Mouse (Mus musculus) v-Abl transformed pro-B cells (cell line): ENCODE results near the gene Spop.

Source experiments
- in situ Hi-C, 2 experiments: fragments of 400-800 bp; cut with MboI; formaldehyde crosslinking; loops; one replicate each; pipeline ENCODE4 v1.15.1; 2025; ENCODE audit not compliant: unreplicated experiment in 2 of 2

The Spop gene

GRCm38 (mm10) chr11:95413641-95414535 is at the start of gene Spop:
Spop (plus strand) TSS chr11:95414080.
- in situ Hi-C loops = loop anchor here in 1 of 2 experiments (25.0 kb wide), 1 partner anchor 248 kb away; the partner anchor contains the start of gene Phb

GRCm38 (mm10) chr11:95364388-95364787 is 49.5 kb upstream of the Spop start:
- in situ Hi-C loops = no loop called here

- in situ Hi-C loops = loop anchor here (5.0 kb wide), 2 partner anchors 33 to 43 kb away; no protein-coding TSS in a partner anchor
Observed at GRCm38 (mm10) chr11:95365596-95365995, 48.3 kb upstream of the Spop start.

GRCm38 (mm10) chr11:95366280-95366897 is 47.5 kb upstream of the Spop start:
- in situ Hi-C loops = loop anchor here (5.0 kb wide), 2 partner anchors 34 to 44 kb away; no protein-coding TSS in a partner anchor

- in situ Hi-C loops = loop anchor here (5.0 kb wide), 2 partner anchors 35 to 45 kb away; no protein-coding TSS in a partner anchor
Observed at GRCm38 (mm10) chr11:95367011-95367735, 46.7 kb upstream of the Spop start.

- in situ Hi-C loops = loop anchor here (5.0 kb wide), 2 partner anchors 36 to 46 kb away; no protein-coding TSS in a partner anchor
Observed at GRCm38 (mm10) chr11:95368231-95368823, 45.6 kb upstream of the Spop start.

- in situ Hi-C loops = loop anchor here (5.0 kb wide), 2 partner anchors 37 to 47 kb away; no protein-coding TSS in a partner anchor
Observed at GRCm38 (mm10) chr11:95368871-95369270, 45.0 kb upstream of the Spop start.

- in situ Hi-C loops = loop anchor here (5.0 kb wide), 2 partner anchors 38 to 48 kb away; no protein-coding TSS in a partner anchor
Observed at GRCm38 (mm10) chr11:95369964-95370890, 43.7 kb upstream of the Spop start.

- in situ Hi-C loops = no loop called here
Observed at GRCm38 (mm10) chr11:95371182-95371581, 42.7 kb upstream of the Spop start.

- in situ Hi-C loops = loop anchor here (25.0 kb wide), 2 partner anchors 267 to 283 kb away; partner anchors contain the start of genes Dlx3 (in 1 of the 2) and Phb (in 1 of the 2)
Observed at GRCm38 (mm10) chr11:95378926-95379325, 35.0 kb upstream of the Spop start.

GRCm38 (mm10) chr11:95379552-95379951 is 34.3 kb upstream of the Spop start:
- in situ Hi-C loops = loop anchor here (25.0 kb wide), 2 partner anchors 267 to 283 kb away; partner anchors contain the start of genes Dlx3 (in 1 of the 2) and Phb (in 1 of the 2)

- in situ Hi-C loops = loop anchor here (5.0 to 25.0 kb wide), 4 partner anchors 68 to 654 kb away; partner anchors contain the start of genes Dlx3 (in 1 of the 2), Kat7 (in 1 of the 2), Phb (in 1 of the 2) and Snf8 (in 1 of the 2)
Observed at GRCm38 (mm10) chr11:95380711-95381110, 33.2 kb upstream of the Spop start.

GRCm38 (mm10) chr11:95381146-95381545 is 32.7 kb upstream of the Spop start:
- in situ Hi-C loops = loop anchor here (5.0 to 25.0 kb wide), 4 partner anchors 69 to 654 kb away; partner anchors contain the start of genes Dlx3 (in 1 of the 2), Kat7 (in 1 of the 2), Phb (in 1 of the 2) and Snf8 (in 1 of the 2)

- in situ Hi-C loops = loop anchor here (5.0 to 25.0 kb wide), 4 partner anchors 71 to 651 kb away; partner anchors contain the start of genes Dlx3 (in 1 of the 2), Kat7 (in 1 of the 2), Phb (in 1 of the 2) and Snf8 (in 1 of the 2)
Observed at GRCm38 (mm10) chr11:95383331-95383986, 30.4 kb upstream of the Spop start.

- in situ Hi-C loops = loop anchor here (5.0 to 25.0 kb wide), 4 partner anchors 72 to 651 kb away; partner anchors contain the start of genes Dlx3 (in 1 of the 2), Kat7 (in 1 of the 2), Phb (in 1 of the 2) and Snf8 (in 1 of the 2)
Observed at GRCm38 (mm10) chr11:95384004-95384318, 29.9 kb upstream of the Spop start.

- in situ Hi-C loops = loop anchor here (5.0 to 25.0 kb wide), 4 partner anchors 72 to 650 kb away; partner anchors contain the start of genes Dlx3 (in 1 of the 2), Kat7 (in 1 of the 2), Phb (in 1 of the 2) and Snf8 (in 1 of the 2)
Observed at GRCm38 (mm10) chr11:95384319-95384972, 29.4 kb upstream of the Spop start, which contains the start of gene Slc35b1. Slc35b1 (plus strand) TSS chr11:95384692.

GRCm38 (mm10) chr11:95384973-95385320 is 28.9 kb upstream of the Spop start:
- in situ Hi-C loops = loop anchor here (5.0 to 25.0 kb wide), 5 partner anchors 73 to 650 kb away; partner anchors contain the start of genes Dlx3 (in 1 of the 2), Kat7 (in 1 of the 2), Phb (in 1 of the 2) and Snf8 (in 1 of the 2)
